Mouse (Mus musculus): ENCODE data around the gene Wnt10b. TPM values are rescaled to one million over a fixed set of nuclear protein-coding genes. Genes with fewer than 3 reads are reported as not detected.

Wnt10b gene
- polyA plus RNA-seq, 1 experiment from 2014 or later: not detected

GRCm38 (mm10) chr15:98781166-98781565 lies 3.2 kb upstream of the Wnt10b start:
- no peak overlapping the region for H3K4me3 ChIP-seq (replicated peaks)
- H3K9me3 ChIP-seq (replicated peaks): no peaks in the 10 kb centered on the region
- H3K27ac ChIP-seq (replicated peaks): no peak overlapping the region
- ATAC-seq (ENCODE audit: insufficient read depth): no peak
- H3K4me1 ChIP-seq (replicated peaks): peaks cover 22% of the 10 kb centered on the region
- no peaks in the 10 kb centered on the region for H3K36me3 ChIP-seq (replicated peaks)
- no peak overlapping the region for H3K9ac ChIP-seq
- peaks cover 87% of the 10 kb centered on the region for H3K27me3 ChIP-seq
- no peak overlapping the region for H3K4me2 ChIP-seq
- WGBS (ENCODE audit: insufficient replicate concordance): 29% methylated on average over 6 of the region's 6 CpGs

- H3K4me1 ChIP-seq (replicated peaks): peaks cover 23% of the 10 kb centered on the region
- H3K9me3 ChIP-seq (replicated peaks): no peaks in the 10 kb centered on the region
- H3K4me3 ChIP-seq (replicated peaks): no peak overlapping the region
- no peak for ATAC-seq (ENCODE audit: insufficient read depth)
- WGBS (ENCODE audit: insufficient replicate concordance): 13% methylated on average over 13 of the region's 13 CpGs
- H3K27me3 ChIP-seq: peaks cover 88% of the 10 kb centered on the region
- no peak overlapping the region for H3K4me2 ChIP-seq
- H3K27ac ChIP-seq (replicated peaks): no peak overlapping the region
- no peaks in the 10 kb centered on the region for H3K36me3 ChIP-seq (replicated peaks)
- H3K9ac ChIP-seq: no peak overlapping the region
These were observed 2.6 kb upstream of the Wnt10b start for GRCm38 (mm10) chr15:98780573-98780972.

- H3K9ac ChIP-seq: no peak overlapping the region
- WGBS (ENCODE audit: insufficient replicate concordance): 4% methylated on average over 8 of the region's 8 CpGs
- no peak for ATAC-seq (ENCODE audit: insufficient read depth)
These were observed 2.1 kb upstream of the Wnt10b start for GRCm38 (mm10) chr15:98780075-98780474.

GRCm38 (mm10) chr15:98778806-98779205 lies 856 bp upstream of the Wnt10b start:
- no peaks in the 10 kb centered on the region for H3K9me3 ChIP-seq (replicated peaks)
- 4% methylated on average over 10 of the region's 11 CpGs for WGBS (ENCODE audit: insufficient replicate concordance)
- H3K4me2 ChIP-seq: no peak overlapping the region
- H3K27ac ChIP-seq (replicated peaks): no peak overlapping the region
- H3K4me1 ChIP-seq (replicated peaks): peaks cover 23% of the 10 kb centered on the region
- no peak overlapping the region for H3K9ac ChIP-seq
- no peak for ATAC-seq (ENCODE audit: insufficient read depth)
- no peak overlapping the region for H3K4me3 ChIP-seq (replicated peaks)
- H3K27me3 ChIP-seq: peaks cover 88% of the 10 kb centered on the region
- H3K36me3 ChIP-seq (replicated peaks): no peaks in the 10 kb centered on the region

More at GRCm38 (mm10) chr15:98780075-98780474, 2.1 kb upstream of the Wnt10b start:
- peaks cover 23% of the 10 kb centered on the region for H3K4me1 ChIP-seq (replicated peaks)
- no peak overlapping the region for H3K27ac ChIP-seq (replicated peaks)
- no peak overlapping the region for H3K4me2 ChIP-seq
- no peak overlapping the region for H3K4me3 ChIP-seq (replicated peaks)
- peaks cover 88% of the 10 kb centered on the region for H3K27me3 ChIP-seq
- H3K36me3 ChIP-seq (replicated peaks): no peaks in the 10 kb centered on the region
- no peaks in the 10 kb centered on the region for H3K9me3 ChIP-seq (replicated peaks)

- peak overlapping the region; percentile 8; the same call in 1 of the 2 replicates for H3K4me2 ChIP-seq
- peaks cover 93% of the 10 kb centered on the region for H3K27me3 ChIP-seq
- WGBS (ENCODE audit: insufficient replicate concordance): under 1% methylated on average over 25 of the region's 25 CpGs
- H3K27ac ChIP-seq (replicated peaks): no peak overlapping the region
- no peak for ATAC-seq (ENCODE audit: insufficient read depth)
- no peaks in the 10 kb centered on the region for H3K9me3 ChIP-seq (replicated peaks)
- peak overlapping the region; percentile 18 for H3K4me3 ChIP-seq (replicated peaks)
- no peak overlapping the region for H3K9ac ChIP-seq
- peaks cover 24% of the 10 kb centered on the region for H3K4me1 ChIP-seq (replicated peaks)
- H3K36me3 ChIP-seq (replicated peaks): no peaks in the 10 kb centered on the region
These were observed 331 bp upstream of the Wnt10b start for GRCm38 (mm10) chr15:98778191-98778770.

- H3K4me1 ChIP-seq (replicated peaks): peaks cover 35% of the 10 kb centered on the region
- H3K4me3 ChIP-seq (replicated peaks): no peak overlapping the region
- H3K36me3 ChIP-seq (replicated peaks): no peaks in the 10 kb centered on the region
- H3K9ac ChIP-seq: no peak overlapping the region
- 3% methylated on average over 19 of the region's 19 CpGs for WGBS (ENCODE audit: insufficient replicate concordance)
- ATAC-seq (ENCODE audit: insufficient read depth): no peak
- peaks cover 100% of the 10 kb centered on the region for H3K27me3 ChIP-seq
- H3K4me2 ChIP-seq: no peak overlapping the region
- H3K9me3 ChIP-seq (replicated peaks): no peaks in the 10 kb centered on the region
- no peak overlapping the region for H3K27ac ChIP-seq (replicated peaks)
These were observed 839 bp downstream of the Wnt10b start for GRCm38 (mm10) chr15:98777005-98777616.

GRCm38 (mm10) chr15:98776280-98777004 lies 1.5 kb downstream of the Wnt10b start:
- WGBS (ENCODE audit: insufficient replicate concordance): 3% methylated on average over 60 of the region's 62 CpGs
- 0 out of 2 replicates have a peak, but pooled peaks have one; percentile 24 for ATAC-seq (ENCODE audit: insufficient read depth)
- Histone ChIP-seq H3K4me1 (replicated peaks) (peaks cover 38% of the 10 kb centered on the region), H3K9ac (no peak overlapping the region), H3K27ac (replicated peaks) (no peak overlapping the region), H3K27me3 (peaks cover 100% of the 10 kb centered on the region), H3K9me3 (replicated peaks) (no peaks in the 10 kb centered on the region), H3K4me3 (replicated peaks) (0 out of 2 replicates have a peak overlapping the region, but pooled peaks have one; percentile 12), H3K36me3 (replicated peaks) (no peaks in the 10 kb centered on the region), H3K4me2 (peak overlapping the region; percentile 44)

GRCm38 (mm10) chr15:98775533-98775932 lies 2.4 kb downstream of the Wnt10b start:
- Histone ChIP-seq H3K4me2 (no peak overlapping the region), H3K4me3 (replicated peaks) (no peak overlapping the region), H3K9me3 (replicated peaks) (no peaks in the 10 kb centered on the region), H3K9ac (no peak overlapping the region), H3K36me3 (replicated peaks) (no peaks in the 10 kb centered on the region), H3K27ac (replicated peaks) (no peak overlapping the region), H3K27me3 (peaks cover 99% of the 10 kb centered on the region), H3K4me1 (replicated peaks) (peaks cover 38% of the 10 kb centered on the region)
- 10% methylated on average over 5 of the region's 5 CpGs for WGBS (ENCODE audit: insufficient replicate concordance)
- no peak for ATAC-seq (ENCODE audit: insufficient read depth)

GRCm38 (mm10) chr15:98774096-98774495 lies 3.9 kb downstream of the Wnt10b start:
- peaks cover 92% of the 10 kb centered on the region for H3K27me3 ChIP-seq
- peaks cover 38% of the 10 kb centered on the region for H3K4me1 ChIP-seq (replicated peaks)
- no peak overlapping the region for H3K4me3 ChIP-seq (replicated peaks)
- ATAC-seq (ENCODE audit: insufficient read depth): no peak
- 29% methylated on average over 15 of the region's 15 CpGs for WGBS (ENCODE audit: insufficient replicate concordance)
- no peaks in the 10 kb centered on the region for H3K36me3 ChIP-seq (replicated peaks)
- H3K9me3 ChIP-seq (replicated peaks): no peaks in the 10 kb centered on the region
- no peak overlapping the region for H3K27ac ChIP-seq (replicated peaks)
- no peak overlapping the region for H3K4me2 ChIP-seq
- H3K9ac ChIP-seq: no peak overlapping the region

GRCm38 (mm10) chr15:98772511-98773211 lies 5.3 kb downstream of the Wnt10b start:
- Histone ChIP-seq H3K9ac (no peak overlapping the region), H3K36me3 (replicated peaks) (no peaks in the 10 kb centered on the region), H3K4me3 (replicated peaks) (peak overlapping the region; percentile 40), H3K4me1 (replicated peaks) (peaks cover 30% of the 10 kb centered on the region), H3K27me3 (peaks cover 91% of the 10 kb centered on the region), H3K4me2 (peak overlapping the region; percentile 61), H3K27ac (replicated peaks) (no peak overlapping the region), H3K9me3 (replicated peaks) (no peaks in the 10 kb centered on the region)
- no peak for ATAC-seq (ENCODE audit: insufficient read depth)
- 2% methylated on average over 36 of the region's 36 CpGs for WGBS (ENCODE audit: insufficient replicate concordance)
